Mouse (Mus musculus) kidney, adult 2 months (tissue): ENCODE measurements around the gene Fbxo45.

Experiments used
- CTCF ChIP-seq: fragments of 200-500 bp; conservative IDR thresholded peaks from 2 replicates; pipeline ENCODE4 v1.5.1; 2011; ENCODE audit warnings: low read depth, mild to moderate bottlenecking, control low read depth, low read length, moderate library complexity, mixed read lengths; ENCODE audit not compliant: insufficient read depth, insufficient read length
- POLR2A ChIP-seq: fragments of 200-500 bp; IDR thresholded peaks from one replicate; pipeline ENCODE4 v1.6.1; 2011; ENCODE audit warnings: low read depth, low read length, control low read depth

DNA sequence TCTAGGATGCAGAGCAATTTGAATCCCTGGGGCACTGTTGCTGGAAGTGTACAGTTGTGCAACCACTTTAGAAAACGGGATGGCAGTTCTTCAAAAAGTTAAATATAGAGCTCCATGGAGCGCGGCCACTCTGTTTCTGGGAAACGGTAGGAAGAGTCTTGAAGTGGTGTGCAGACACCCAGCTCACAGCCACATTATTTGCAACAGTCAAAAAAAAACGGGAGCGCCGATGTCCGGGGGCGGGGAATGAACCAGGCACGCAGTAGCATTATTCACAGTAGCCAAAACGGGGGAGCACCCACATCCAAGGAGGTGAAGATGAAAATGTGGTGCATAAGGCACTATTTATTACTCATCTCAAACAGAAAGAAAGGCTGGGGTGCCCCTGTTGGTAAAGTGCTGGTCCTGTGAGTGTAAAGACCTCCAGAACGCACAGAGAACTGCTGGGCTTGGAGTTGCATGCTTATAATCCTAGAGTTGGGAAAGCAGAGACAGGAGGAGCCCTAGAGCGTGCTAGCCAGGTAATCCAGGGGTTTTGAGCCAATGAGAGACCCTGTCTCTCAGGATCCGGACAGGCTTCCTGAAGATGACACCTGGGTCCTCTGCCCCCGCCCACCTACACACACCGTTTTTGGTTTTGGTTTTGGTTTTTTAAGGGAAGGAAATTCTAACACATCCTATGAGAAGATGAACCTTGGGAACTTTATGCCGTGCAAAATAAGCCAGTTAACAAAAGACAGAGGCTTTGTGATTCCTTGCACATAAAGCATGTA, 32.0 kb downstream of the Fbxo45 start:
- no peak for TF ChIP-seq CTCF
- no peak for TF ChIP-seq POLR2A
